Mouse (Mus musculus): ENCODE measurements around the gene Serpina1f. TPM values are rescaled to one million over a fixed set of nuclear protein-coding genes. Genes with fewer than 3 reads are reported as not detected.
"Not testable (repeated sequence)": the region's sequence is repeated elsewhere in the genome, so short reads cannot be mapped to it uniquely, and the experiment has no call there.

The Serpina1f gene
- polyA plus RNA-seq (2014; fragmentation: Nextera tagmentation; extraction: Ambion mirVana), result not detected in 2 replicates

GRCm38 (mm10) chr12:103695429-103695828 is at the start of gene Serpina1f:
Gene Serpina1f, minus strand, starts transcription at chr12:103695529.
- Histone ChIP-seq H3K4me1 (ENCODE audit: control insufficient read depth, insufficient read depth, low read length) (no peaks in the 10 kb centered on the region), H3K9me3 (replicated peaks; ENCODE audit: control insufficient read depth, low read length) (no peaks in the 10 kb centered on the region), H3K4me3 (ENCODE audit: low read depth, low read length) (no peak within 1 kb of the TSS), H3K9ac (ENCODE audit: low read length) (no peak within 1 kb of the TSS), H3K4me2 (ENCODE audit: low read length) (no peak within 1 kb of the TSS), H3K27me3 (replicated peaks; ENCODE audit: control insufficient read depth, insufficient read depth, low read length) (no peaks in the 10 kb centered on the region), H3K36me3 (ENCODE audit: control insufficient read depth, insufficient read depth, low read length) (no peaks in the 10 kb centered on the region), H3K27ac (ENCODE audit: low read depth, low read length) (no peak within 1 kb of the TSS)
- no peak for ATAC-seq
- WGBS, result 90% methylated on average over 8 of the region's 8 CpGs
- DNase-seq (ENCODE audit: low spot score), result no peak

GRCm38 (mm10) chr12:103737791-103738580 is 42.7 kb upstream of the Serpina1f start:
- H3K9me3 ChIP-seq (replicated peaks; ENCODE audit: control insufficient read depth, low read length), result not testable (repeated sequence)
- 89% methylated on average over 6 of the region's 6 CpGs for WGBS

GRCm38 (mm10) chr12:103735566-103735965 is 40.2 kb upstream of the Serpina1f start:
- H3K4me3 ChIP-seq (ENCODE audit: low read depth, low read length); H3K27me3 ChIP-seq (replicated peaks; ENCODE audit: control insufficient read depth, insufficient read depth, low read length); H3K4me2 ChIP-seq (ENCODE audit: low read length); H3K9ac ChIP-seq (ENCODE audit: low read length); H3K4me1 ChIP-seq (ENCODE audit: control insufficient read depth, insufficient read depth, low read length); H3K36me3 ChIP-seq (ENCODE audit: control insufficient read depth, insufficient read depth, low read length); DNase-seq (ENCODE audit: low spot score); H3K27ac ChIP-seq (ENCODE audit: low read depth, low read length); H3K9me3 ChIP-seq (replicated peaks; ENCODE audit: control insufficient read depth, low read length); ATAC-seq: not testable (repeated sequence)
- WGBS, result 93% methylated on average over 4 of the region's 4 CpGs

More at GRCm38 (mm10) chr12:103737791-103738580, 42.7 kb upstream of the Serpina1f start:
- not testable (repeated sequence) for H3K9ac ChIP-seq (ENCODE audit: low read length); H3K27me3 ChIP-seq (replicated peaks; ENCODE audit: control insufficient read depth, insufficient read depth, low read length); H3K4me3 ChIP-seq (ENCODE audit: low read depth, low read length); H3K4me1 ChIP-seq (ENCODE audit: control insufficient read depth, insufficient read depth, low read length); H3K27ac ChIP-seq (ENCODE audit: low read depth, low read length); H3K4me2 ChIP-seq (ENCODE audit: low read length); ATAC-seq; H3K36me3 ChIP-seq (ENCODE audit: control insufficient read depth, insufficient read depth, low read length); DNase-seq (ENCODE audit: low spot score)

GRCm38 (mm10) chr12:103735101-103735500 is 39.8 kb upstream of the Serpina1f start:
- DNase-seq (ENCODE audit: low spot score); ATAC-seq: not testable (repeated sequence)

GRCm38 (mm10) chr12:103711537-103711936 is 16.2 kb upstream of the Serpina1f start:
- no peaks in the 10 kb centered on the region for H3K4me1 ChIP-seq (ENCODE audit: control insufficient read depth, insufficient read depth, low read length)
- no peaks in the 10 kb centered on the region for H3K36me3 ChIP-seq (ENCODE audit: control insufficient read depth, insufficient read depth, low read length)
- H3K9me3 ChIP-seq (replicated peaks; ENCODE audit: control insufficient read depth, low read length), result no peaks in the 10 kb centered on the region
- H3K4me2 ChIP-seq (ENCODE audit: low read length), result no peak overlapping the region
- H3K4me3 ChIP-seq (ENCODE audit: low read depth, low read length), result no peak overlapping the region
- no peaks in the 10 kb centered on the region for H3K27me3 ChIP-seq (replicated peaks; ENCODE audit: control insufficient read depth, insufficient read depth, low read length)
- 81% methylated on average over 3 of the region's 3 CpGs for WGBS
- DNase-seq (ENCODE audit: low spot score) (no peak), ATAC-seq (no peak)
- H3K9ac ChIP-seq (ENCODE audit: low read length), result no peak overlapping the region
- H3K27ac ChIP-seq (ENCODE audit: low read depth, low read length), result no peak overlapping the region

More at GRCm38 (mm10) chr12:103735101-103735500, 39.8 kb upstream of the Serpina1f start:
- not testable (repeated sequence) for H3K4me3 ChIP-seq (ENCODE audit: low read depth, low read length); H3K4me1 ChIP-seq (ENCODE audit: control insufficient read depth, insufficient read depth, low read length); H3K9ac ChIP-seq (ENCODE audit: low read length); H3K36me3 ChIP-seq (ENCODE audit: control insufficient read depth, insufficient read depth, low read length); H3K9me3 ChIP-seq (replicated peaks; ENCODE audit: control insufficient read depth, low read length); H3K4me2 ChIP-seq (ENCODE audit: low read length); H3K27ac ChIP-seq (ENCODE audit: low read depth, low read length); H3K27me3 ChIP-seq (replicated peaks; ENCODE audit: control insufficient read depth, insufficient read depth, low read length)
- WGBS, result 95% methylated on average over 4 of the region's 4 CpGs

- WGBS, result 67% methylated on average over 1 of the region's 1 CpGs
- ATAC-seq, result no peak
These were observed 15.1 kb upstream of the Serpina1f start for GRCm38 (mm10) chr12:103710405-103710804.

GRCm38 (mm10) chr12:103706113-103706512 is 10.8 kb upstream of the Serpina1f start:
- ATAC-seq, result no peak
- no peaks in the 10 kb centered on the region for H3K27me3 ChIP-seq (replicated peaks; ENCODE audit: control insufficient read depth, insufficient read depth, low read length)
- 94% methylated on average over 4 of the region's 4 CpGs for WGBS
- no peak for DNase-seq (ENCODE audit: low spot score)
- no peaks in the 10 kb centered on the region for H3K36me3 ChIP-seq (ENCODE audit: control insufficient read depth, insufficient read depth, low read length)
- no peak overlapping the region for H3K4me2 ChIP-seq (ENCODE audit: low read length)
- H3K4me3 ChIP-seq (ENCODE audit: low read depth, low read length), result no peak overlapping the region
- H3K9me3 ChIP-seq (replicated peaks; ENCODE audit: control insufficient read depth, low read length), result no peaks in the 10 kb centered on the region
- H3K27ac ChIP-seq (ENCODE audit: low read depth, low read length), result no peak overlapping the region
- no peaks in the 10 kb centered on the region for H3K4me1 ChIP-seq (ENCODE audit: control insufficient read depth, insufficient read depth, low read length)
- no peak overlapping the region for H3K9ac ChIP-seq (ENCODE audit: low read length)

More at GRCm38 (mm10) chr12:103710405-103710804, 15.1 kb upstream of the Serpina1f start:
- H3K27me3 ChIP-seq (replicated peaks; ENCODE audit: control insufficient read depth, insufficient read depth, low read length), result no peaks in the 10 kb centered on the region
- no peak overlapping the region for H3K9ac ChIP-seq (ENCODE audit: low read length)
- H3K4me1 ChIP-seq (ENCODE audit: control insufficient read depth, insufficient read depth, low read length), result no peaks in the 10 kb centered on the region
- no peak overlapping the region for H3K4me2 ChIP-seq (ENCODE audit: low read length)
- no peaks in the 10 kb centered on the region for H3K36me3 ChIP-seq (ENCODE audit: control insufficient read depth, insufficient read depth, low read length)
- H3K27ac ChIP-seq (ENCODE audit: low read depth, low read length), result no peak overlapping the region
- H3K9me3 ChIP-seq (replicated peaks; ENCODE audit: control insufficient read depth, low read length), result no peaks in the 10 kb centered on the region
- no peak for DNase-seq (ENCODE audit: low spot score)
- no peak overlapping the region for H3K4me3 ChIP-seq (ENCODE audit: low read depth, low read length)

- no peaks in the 10 kb centered on the region for H3K4me1 ChIP-seq (ENCODE audit: control insufficient read depth, insufficient read depth, low read length)
- no peak for ATAC-seq
- no peak for DNase-seq (ENCODE audit: low spot score)
- H3K9ac ChIP-seq (ENCODE audit: low read length), result no peak overlapping the region
- no peaks in the 10 kb centered on the region for H3K36me3 ChIP-seq (ENCODE audit: control insufficient read depth, insufficient read depth, low read length)
- no peak overlapping the region for H3K4me3 ChIP-seq (ENCODE audit: low read depth, low read length)
- H3K9me3 ChIP-seq (replicated peaks; ENCODE audit: control insufficient read depth, low read length), result no peaks in the 10 kb centered on the region
- no peak overlapping the region for H3K4me2 ChIP-seq (ENCODE audit: low read length)
- WGBS, result 78% methylated on average over 2 of the region's 2 CpGs
- no peaks in the 10 kb centered on the region for H3K27me3 ChIP-seq (replicated peaks; ENCODE audit: control insufficient read depth, insufficient read depth, low read length)
- H3K27ac ChIP-seq (ENCODE audit: low read depth, low read length), result no peak overlapping the region
These were observed 10.2 kb upstream of the Serpina1f start for GRCm38 (mm10) chr12:103705547-103705946.

- Histone ChIP-seq H3K27ac (ENCODE audit: low read depth, low read length) (no peak overlapping the region), H3K36me3 (ENCODE audit: control insufficient read depth, insufficient read depth, low read length) (no peaks in the 10 kb centered on the region), H3K4me1 (ENCODE audit: control insufficient read depth, insufficient read depth, low read length) (no peaks in the 10 kb centered on the region), H3K4me2 (ENCODE audit: low read length) (no peak overlapping the region), H3K27me3 (replicated peaks; ENCODE audit: control insufficient read depth, insufficient read depth, low read length) (no peaks in the 10 kb centered on the region), H3K4me3 (ENCODE audit: low read depth, low read length) (no peak overlapping the region), H3K9me3 (replicated peaks; ENCODE audit: control insufficient read depth, low read length) (no peaks in the 10 kb centered on the region), H3K9ac (ENCODE audit: low read length) (no peak overlapping the region)
- DNase-seq (ENCODE audit: low spot score), result no peak
- no peak for ATAC-seq
- 89% methylated on average over 4 of the region's 4 CpGs for WGBS
These were observed 4.9 kb upstream of the Serpina1f start for GRCm38 (mm10) chr12:103700144-103700750.

All from forebrain, embryonic 14.5 days (tissue).